Mouse (Mus musculus) MEL (cell line): Measurements from ENCODE around the gene Agps. TPM values are rescaled to one million over a fixed set of nuclear protein-coding genes. Genes with fewer than 3 reads are reported as not detected.

ENCODE experiments used
- DNase-seq: peaks from one replicate; pipeline ENCODE4 v3.0.0; 2011; ENCODE audit warnings: low read depth, low spot score
- H3K27ac ChIP-seq: 2 replicates; pipeline ENCODE4 v1.5.1; 2012; ENCODE audit warnings: low read depth, mild to moderate bottlenecking, control low read depth, low read length, moderate library complexity; ENCODE audit not compliant: control insufficient read depth
- H3K27me3 ChIP-seq, 2 experiments: fragments of 150-350 bp in 1 of 2; sonication (generic) in 1 of 2; 2 replicates each; pipeline ENCODE4 v1.6.1; 2012; ENCODE audit warnings: low read length in 2 of 2, mild to moderate bottlenecking in 2 of 2, improper control_type of control experiment in 1 of 2, moderate library complexity in 1 of 2; ENCODE audit not compliant: insufficient read depth in 2 of 2, control insufficient read depth in 1 of 2
- H3K36me3 ChIP-seq, 2 experiments: 2 replicates each; pipeline ENCODE4 v1.6.1; 2012 to 2014; ENCODE audit warnings: low read length in 2 of 2, improper control_type of control experiment in 1 of 2, inconsistent platforms in 1 of 2, mild to moderate bottlenecking in 1 of 2; ENCODE audit not compliant: insufficient read depth in 2 of 2, control insufficient read depth in 1 of 2
- H3K4me1 ChIP-seq, 2 experiments: fragments of 150-350 bp in 1 of 2; sonication (generic) in 1 of 2; 2 replicates each; pipeline ENCODE4 v1.6.1; 2012; ENCODE audit warnings: low read length in 2 of 2, improper control_type of control experiment in 1 of 2, mild to moderate bottlenecking in 1 of 2; ENCODE audit not compliant: insufficient read depth in 2 of 2, control insufficient read depth in 1 of 2
- H3K4me3 ChIP-seq, 2 experiments: fragments of 150-350 bp in 1 of 2; sonication (generic) in 1 of 2; 2 replicates each; pipeline ENCODE4 v1.5.1; 2012; ENCODE audit warnings: low read depth in 2 of 2, low read length in 2 of 2, mild to moderate bottlenecking in 2 of 2, moderate library complexity in 2 of 2, control low read depth in 1 of 2, improper control_type of control experiment in 1 of 2; ENCODE audit not compliant: control insufficient read depth in 1 of 2, insufficient read depth in 1 of 2
- H3K79me2 ChIP-seq: 2 replicates; pipeline ENCODE4 v1.6.1; 2012; ENCODE audit warnings: mild to moderate bottlenecking, low read length, moderate library complexity; ENCODE audit not compliant: control insufficient read depth, poor library complexity, insufficient read depth
- H3K9ac ChIP-seq: 2 replicates; pipeline ENCODE4 v1.6.1; 2012; ENCODE audit warnings: low read depth, mild to moderate bottlenecking, control low read depth, low read length, moderate library complexity; ENCODE audit not compliant: control insufficient read depth, poor library complexity, severe bottlenecking
- H3K9me3 ChIP-seq: fragments of 150-350 bp; sonication (generic); replicated peaks from 2 replicates; pipeline ENCODE4 v1.6.1; 2012; ENCODE audit warnings: mild to moderate bottlenecking, low read length, improper control_type of control experiment, moderate library complexity; ENCODE audit not compliant: insufficient read depth
- CHD1 ChIP-seq: IDR thresholded peaks from 2 replicates; pipeline ENCODE4 v1.6.1; 2012; ENCODE audit warnings: low read depth, mild to moderate bottlenecking, inconsistent platforms, low read length, improper control_type of control experiment
- CHD2 ChIP-seq: IDR thresholded peaks from 2 replicates; pipeline ENCODE4 v1.6.1; 2011; ENCODE audit warnings: low read length, improper control_type of control experiment
- CTCF ChIP-seq, 3 experiments: IDR thresholded peaks in 2 of 3; conservative IDR thresholded peaks in 1 of 3; 2 replicates each; pipeline ENCODE4 v1.5.1; 2011 to 2012; ENCODE audit warnings: low read length in 3 of 3, low read depth in 2 of 3, mild to moderate bottlenecking in 2 of 3, improper control_type of control experiment in 1 of 3, inconsistent platforms in 1 of 3, mixed read lengths in 1 of 3, moderate library complexity in 1 of 3; ENCODE audit not compliant: control insufficient read depth in 1 of 3, insufficient read depth in 1 of 3, poor library complexity in 1 of 3, severe bottlenecking in 1 of 3
- E2F4 ChIP-seq: IDR thresholded peaks from 2 replicates; pipeline ENCODE4 v1.6.1; 2011; ENCODE audit warnings: low read depth, low read length, improper control_type of control experiment, borderline replicate concordance
- EP300 ChIP-seq, 2 experiments: IDR thresholded peaks; 2 replicates each; pipeline ENCODE4 v1.6.1; 2011; ENCODE audit warnings: improper control_type of control experiment in 2 of 2, low read length in 2 of 2, low read depth in 1 of 2, mild to moderate bottlenecking in 1 of 2
- ETS1 ChIP-seq: IDR thresholded peaks from 2 replicates; pipeline ENCODE4 v1.6.1; 2012; ENCODE audit warnings: low read depth, mild to moderate bottlenecking, inconsistent platforms, low read length, improper control_type of control experiment, moderate library complexity
- JUND ChIP-seq: IDR thresholded peaks from 2 replicates; pipeline ENCODE4 v1.6.1; 2011; ENCODE audit warnings: low read depth, mild to moderate bottlenecking, improper control_type of control experiment, low read length
- MAX ChIP-seq: IDR thresholded peaks from 2 replicates; pipeline ENCODE4 v1.6.1; 2011; ENCODE audit warnings: low read length, improper control_type of control experiment
- MXI1 ChIP-seq: IDR thresholded peaks from 2 replicates; pipeline ENCODE4 v1.6.1; 2011; ENCODE audit warnings: mild to moderate bottlenecking, low read depth, low read length, improper control_type of control experiment
- MYB ChIP-seq: IDR thresholded peaks from 2 replicates; pipeline ENCODE4 v1.6.1; 2011; ENCODE audit warnings: mild to moderate bottlenecking, low read depth, low read length, improper control_type of control experiment
- MYC ChIP-seq: IDR thresholded peaks from 2 replicates; pipeline ENCODE4 v1.6.1; 2011; ENCODE audit warnings: low read depth, mild to moderate bottlenecking, low read length, improper control_type of control experiment, moderate library complexity
- NELFE ChIP-seq: IDR thresholded peaks from 2 replicates; pipeline ENCODE4 v1.6.1; 2011; ENCODE audit warnings: low read depth, low read length, improper control_type of control experiment
- NRF1 ChIP-seq: IDR thresholded peaks from 2 replicates; pipeline ENCODE4 v1.6.1; 2014; ENCODE audit warnings: low read depth, mild to moderate bottlenecking, inconsistent platforms, low read length, improper control_type of control experiment, moderate library complexity; ENCODE audit not compliant: poor library complexity, insufficient read depth, severe bottlenecking
- POLR2AphosphoS2 ChIP-seq: IDR thresholded peaks from 2 replicates; pipeline ENCODE4 v1.6.1; 2011; ENCODE audit warnings: low read length, improper control_type of control experiment
- RAD21 ChIP-seq: IDR thresholded peaks from 2 replicates; pipeline ENCODE4 v1.6.1; 2011; ENCODE audit warnings: mild to moderate bottlenecking, low read depth, low read length, improper control_type of control experiment
- SMC3 ChIP-seq: IDR thresholded peaks from 2 replicates; pipeline ENCODE4 v1.6.1; 2011; ENCODE audit warnings: low read depth, low read length, improper control_type of control experiment
- TCF12 ChIP-seq: IDR thresholded peaks from 2 replicates; pipeline ENCODE4 v1.6.1; 2014; ENCODE audit warnings: low read depth, mild to moderate bottlenecking, inconsistent platforms, low read length, improper control_type of control experiment, moderate library complexity
- USF1 ChIP-seq: IDR thresholded peaks from 2 replicates; pipeline ENCODE4 v1.6.1; 2014; ENCODE audit warnings: low read depth, mild to moderate bottlenecking, inconsistent platforms, low read length, improper control_type of control experiment, moderate library complexity
- ZC3H11A ChIP-seq: IDR thresholded peaks from 2 replicates; pipeline ENCODE4 v1.6.1; 2012; ENCODE audit warnings: low read depth, mild to moderate bottlenecking, inconsistent platforms, low read length, improper control_type of control experiment
- ZKSCAN1 ChIP-seq: IDR thresholded peaks from 2 replicates; pipeline ENCODE4 v1.6.1; 2012; ENCODE audit warnings: low read depth, mild to moderate bottlenecking, inconsistent platforms, low read length, improper control_type of control experiment, moderate library complexity
- ZMIZ1 ChIP-seq: IDR thresholded peaks from 2 replicates; pipeline ENCODE4 v1.6.1; 2012; ENCODE audit warnings: low read depth, mild to moderate bottlenecking, inconsistent platforms, low read length, improper control_type of control experiment, moderate library complexity
- ZNF384 ChIP-seq: IDR thresholded peaks from 2 replicates; pipeline ENCODE4 v1.6.1; 2012; ENCODE audit warnings: low read depth, mild to moderate bottlenecking, inconsistent platforms, low read length, improper control_type of control experiment
- polyA plus RNA-seq, 2 experiments: library from polyadenylated mRNA; stranded (reverse) in 1 of 2; unstranded in 1 of 2; fragments of >175 nt in 1 of 2; fragments of >200 nt in 1 of 2; gene quantifications; 2 replicates each; pipeline versions ENCODE4 v1.2.1 to v1.2.4; 2012; ENCODE audit warnings: low replicate concordance in 2 of 2, low read depth in 1 of 2; ENCODE audit not compliant: insufficient read length in 2 of 2, insufficient read depth in 1 of 2, missing spikeins in 1 of 2
- total RNA-seq: library from RNA; depleted of rRNA; stranded (reverse); fragments of 300-350 nt; gene quantifications from 2 replicates; pipeline ENCODE4 v1.2.3, GENCODE M21; 2012

The Agps gene
- total and polyA plus RNA-seq, 3 experiments: 32.3 to 47.8 TPM; not detected in 1

GRCm38 (mm10) chr2:75959850-75960365, 127.9 kb downstream of the Agps start:
- no peak overlapping the region for H3K27ac ChIP-seq
- H3K9me3 ChIP-seq: no peaks in the 10 kb centered on the region
- TF ChIP-seq ETS1 (no peak), TCF12 (no peak), MYC (no peak), CHD2 (no peak), EP300 (IDR thresholded peaks at IDR 0.05; ENCODE audit: low read depth in 1 of 2, low read length in 2 of 2) (no peak), MYB (no peak), MXI1 (no peak), MAX (no peak)

GRCm38 (mm10) chr2:75960366-75961330, 128.7 kb downstream of the Agps start:
- H3K27me3 ChIP-seq: peaks cover 0 to under 1% of the 10 kb centered on the region in 2 experiments; a peak in 1 of 4 replicates
- no peaks in the 10 kb centered on the region; a peak in 1 of 4 replicates for H3K4me1 ChIP-seq
- no peaks in the 10 kb centered on the region for H3K36me3 ChIP-seq
- TF ChIP-seq POLR2AphosphoS2 (no peak), CTCF (IDR thresholded peaks at IDR 0.05 in 2 of 3, conservative IDR thresholded peaks at IDR 0.05 in 1 of 3; ENCODE audit: control insufficient read depth in 1 of 3, insufficient read depth in 1 of 3, low read depth in 2 of 3, low read length in 3 of 3, poor library complexity in 1 of 3, severe bottlenecking in 1 of 3) (no peak), NRF1 (no peak), NELFE (no peak), ETS1 (no peak), SMC3 (no peak), ZMIZ1 (no peak), ZC3H11A (no peak), ZNF384 (no peak), MXI1 (no peak), MAX (no peak), CHD1 (no peak), JUND (no peak), E2F4 (no peak), ZKSCAN1 (no peak), RAD21 (no peak), USF1 (no peak)
- no peak overlapping the region for H3K27ac ChIP-seq
- no peak for DNase-seq
- H3K9ac ChIP-seq: no peak overlapping the region
- H3K9me3 ChIP-seq: no peaks in the 10 kb centered on the region
- H3K4me3 ChIP-seq: no peak overlapping the region
- H3K79me2 ChIP-seq: no peaks in the 10 kb centered on the region

More at GRCm38 (mm10) chr2:75959850-75960365, 127.9 kb downstream of the Agps start:
- Histone ChIP-seq H3K4me3 (no peak overlapping the region), H3K27me3 (peaks cover 0 to 2% of the 10 kb centered on the region in 2 experiments; a peak in 1 of 4 replicates), H3K4me1 (no peaks in the 10 kb centered on the region; a peak in 1 of 4 replicates), H3K36me3 (no peaks in the 10 kb centered on the region), H3K9ac (no peak overlapping the region), H3K79me2 (no peaks in the 10 kb centered on the region)
- DNase-seq: no peak
